Mouse (Mus musculus) bone marrow macrophage, adult 2 months (primary cell): Measurements from ENCODE around the gene Rbck1.

Experiments
- CTCF ChIP-seq: IDR thresholded peaks from 2 replicates; pipeline ENCODE4 v1.5.1; 2012; ENCODE audit warnings: low read depth, mild to moderate bottlenecking, low read length, moderate library complexity
- POLR2A ChIP-seq: IDR thresholded peaks from 2 replicates; pipeline ENCODE4 v1.6.1; 2012; ENCODE audit warnings: mild to moderate bottlenecking, low read depth, low read length, borderline replicate concordance

- no peak for TF ChIP-seq POLR2A
- TF ChIP-seq CTCF, result no peak
Observed at GRCm38 (mm10) chr2:152336856-152337255, 4.4 kb upstream of the Rbck1 start.
